Mouse (Mus musculus) ES-E14 (cell line): Measurements from ENCODE around the gene Ggcx. TPM values are rescaled to one million over a fixed set of nuclear protein-coding genes. Genes with fewer than 3 reads are reported as not detected.

Experiments
- DNase-seq: peaks from one replicate; pipeline ENCODE4 v3.0.0-alpha.2; 2013; ENCODE audit warnings: low read depth, low spot score
- H3K27ac ChIP-seq: 2 replicates; pipeline ENCODE4 v1.5.1; 2012; ENCODE audit warnings: low read depth, mild to moderate bottlenecking, low read length, moderate library complexity, mixed read lengths; ENCODE audit not compliant: poor library complexity, insufficient read depth, severe bottlenecking
- H3K36me3 ChIP-seq: 2 replicates; pipeline ENCODE4 v1.6.1; 2012; ENCODE audit warnings: mild to moderate bottlenecking, low read length, moderate library complexity, mixed read lengths; ENCODE audit not compliant: control insufficient read depth, poor library complexity, insufficient read depth, severe bottlenecking
- H3K4me1 ChIP-seq, 2 experiments: fragments of 150-350 bp in 1 of 2; sonication (generic) in 1 of 2; 2 replicates each; pipeline ENCODE4 v1.6.1; 2012; ENCODE audit warnings: low read length in 2 of 2, mild to moderate bottlenecking in 1 of 2, mixed read lengths in 1 of 2; ENCODE audit not compliant: control insufficient read depth in 2 of 2, insufficient read depth in 2 of 2, poor library complexity in 1 of 2
- H3K4me3 ChIP-seq, 2 experiments: fragments of 150-350 bp in 1 of 2; sonication (generic) in 1 of 2; 2 replicates each; pipeline ENCODE4 v1.5.1; 2012; ENCODE audit warnings: low read length in 2 of 2, low read depth in 1 of 2, mild to moderate bottlenecking in 1 of 2, mixed read lengths in 1 of 2; ENCODE audit not compliant: insufficient read depth in 1 of 2, poor library complexity in 1 of 2, severe bottlenecking in 1 of 2
- H3K9ac ChIP-seq: 2 replicates; pipeline ENCODE4 v1.6.1; 2012; ENCODE audit warnings: low read depth, mild to moderate bottlenecking, low read length, mixed read lengths; ENCODE audit not compliant: poor library complexity, insufficient read depth, severe bottlenecking
- H3K9me3 ChIP-seq: fragments of 150-350 bp; sonication (generic); 2 replicates; pipeline ENCODE4 v1.6.1; 2012; ENCODE audit warnings: low read depth, mild to moderate bottlenecking, low read length; ENCODE audit not compliant: control insufficient read depth, insufficient read depth
- CHD2 ChIP-seq: IDR thresholded peaks from 2 replicates; pipeline ENCODE4 v1.6.1; 2014; ENCODE audit warnings: mild to moderate bottlenecking, low read depth, low read length, inconsistent platforms
- HCFC1 ChIP-seq: IDR thresholded peaks from 2 replicates; pipeline ENCODE4 v1.6.1; 2012; ENCODE audit warnings: low read length, inconsistent platforms, borderline replicate concordance; ENCODE audit not compliant: insufficient read depth
- MAFK ChIP-seq: IDR thresholded peaks from 2 replicates; pipeline ENCODE4 v1.6.1; 2014; ENCODE audit warnings: mild to moderate bottlenecking, low read depth, low read length, inconsistent platforms; ENCODE audit not compliant: insufficient read depth
- ZC3H11A ChIP-seq: IDR thresholded peaks from 2 replicates; pipeline ENCODE4 v1.6.1; 2012; ENCODE audit warnings: low read depth, mild to moderate bottlenecking, inconsistent platforms, low read length, borderline replicate concordance
- ZNF384 ChIP-seq: IDR thresholded peaks from 2 replicates; pipeline ENCODE4 v1.6.1; 2012; ENCODE audit warnings: low read depth, low read length, inconsistent platforms
- in situ Hi-C, 2 experiments: fragments of 600-800 bp; cut with MboI; formaldehyde crosslinking; loops; one replicate each; pipeline ENCODE4 v1.15.1; 2025; ENCODE audit warnings: low sequenced_read_pairs in 2 of 2, inconsistent platforms in 1 of 2; ENCODE audit not compliant: unreplicated experiment in 2 of 2
- total RNA-seq: library from RNA; depleted of rRNA; stranded (reverse); fragments of 300-350 nt; gene quantifications from 2 replicates; pipeline ENCODE4 v1.2.3, GENCODE M21; 2012

The Ggcx gene
- total RNA-seq, 1 experiment: 22.6 TPM

DNA sequence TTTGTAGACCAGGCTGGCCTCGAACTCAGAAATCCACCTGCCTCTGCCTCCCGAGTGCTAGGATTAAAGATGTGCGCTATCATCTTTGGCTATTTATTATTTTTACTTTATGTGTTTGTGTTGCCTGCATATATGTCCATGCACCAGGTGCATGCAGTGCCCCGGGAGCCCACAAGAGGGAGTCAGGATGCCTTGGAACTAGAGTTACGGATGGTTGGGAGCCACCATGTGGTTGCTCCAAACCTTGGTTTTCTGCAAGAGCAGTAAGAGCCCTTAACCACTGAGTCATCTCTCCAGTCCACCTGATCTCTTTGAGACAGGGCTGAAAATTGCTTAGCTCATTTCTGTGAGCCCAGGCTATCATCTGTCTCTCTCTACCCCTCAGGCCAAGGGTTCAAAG lies 7.0 kb upstream of the Ggcx start:
- in situ Hi-C loops: loop anchor here (25.0 kb wide), 1 partner anchor 430 kb away; no protein-coding TSS in a partner anchor
- TF ChIP-seq MAFK (peak; percentile 71), ZC3H11A (peak; percentile 82), HCFC1 (0 out of 2 replicates have a peak, but pooled peaks have one; percentile 38), CHD2 (no peak), ZNF384 (peak; percentile 61; the same call in 1 of the 2 replicates)
- Histone ChIP-seq H3K9me3 (no peaks in the 10 kb centered on the region), H3K4me1 (no peaks in the 10 kb centered on the region), H3K9ac (no peak overlapping the region), H3K4me3 (no peak overlapping the region), H3K36me3 (no peaks in the 10 kb centered on the region), H3K27ac (no peak overlapping the region)
- peak; percentile 89 for DNase-seq

DNA sequence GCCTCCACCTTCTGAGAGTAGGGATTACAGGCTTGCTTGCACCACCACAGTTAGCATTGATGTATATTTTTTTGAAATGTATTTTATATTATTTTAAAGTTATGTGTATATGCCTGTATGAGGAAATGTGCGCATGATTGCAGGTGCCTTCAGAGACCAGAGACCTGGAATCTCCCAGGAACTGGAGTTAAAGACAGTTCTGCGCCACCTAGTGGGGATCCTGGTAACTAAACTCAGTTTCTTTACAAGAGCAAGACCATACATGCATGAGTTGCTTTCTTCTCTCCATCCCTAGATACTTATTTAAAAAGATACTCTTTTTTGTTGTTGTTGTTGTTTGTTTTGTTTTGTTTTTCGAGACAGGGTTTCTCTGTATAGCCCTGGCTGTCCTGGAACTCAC lies 4.5 kb upstream of the Ggcx start:
- peak; percentile 86 for DNase-seq
- Histone ChIP-seq H3K9me3 (no peaks in the 10 kb centered on the region), H3K4me1 (no peaks in the 10 kb centered on the region), H3K9ac (no peak overlapping the region), H3K27ac (no peak overlapping the region), H3K4me3 (no peak overlapping the region), H3K36me3 (no peaks in the 10 kb centered on the region)
- in situ Hi-C loops: loop anchor here (25.0 kb wide), 1 partner anchor 428 kb away; no protein-coding TSS in a partner anchor
- TF ChIP-seq ZC3H11A (no peak), HCFC1 (no peak), MAFK (no peak)

DNA sequence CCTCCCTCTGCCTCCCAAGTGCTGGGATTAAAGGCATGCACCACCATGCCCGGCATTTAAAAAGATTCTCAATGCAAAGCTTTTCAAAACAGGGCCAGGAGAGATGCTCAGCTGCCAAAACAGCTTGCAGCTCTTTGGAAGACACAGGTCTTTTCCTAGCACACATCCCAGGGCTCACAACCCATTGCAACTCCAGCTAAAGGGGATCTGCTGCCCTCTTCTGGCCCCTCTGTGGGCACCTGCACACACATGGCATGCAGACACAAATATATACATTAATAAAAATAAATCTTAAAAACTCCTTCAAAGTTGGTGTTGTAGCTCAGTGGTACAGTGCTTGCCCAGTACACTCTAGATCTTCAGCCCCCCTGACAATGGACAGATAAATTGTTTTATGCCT lies 4.1 kb upstream of the Ggcx start:
- in situ Hi-C loops: loop anchor here (25.0 kb wide), 1 partner anchor 427 kb away; no protein-coding TSS in a partner anchor
- Histone ChIP-seq H3K4me3 (no peak overlapping the region), H3K9me3 (no peaks in the 10 kb centered on the region), H3K27ac (no peak overlapping the region), H3K9ac (no peak overlapping the region), H3K36me3 (no peaks in the 10 kb centered on the region), H3K4me1 (no peaks in the 10 kb centered on the region)
- DNase-seq: no peak
- TF ChIP-seq MAFK (no peak), ZC3H11A (no peak), ZNF384 (no peak)

DNA sequence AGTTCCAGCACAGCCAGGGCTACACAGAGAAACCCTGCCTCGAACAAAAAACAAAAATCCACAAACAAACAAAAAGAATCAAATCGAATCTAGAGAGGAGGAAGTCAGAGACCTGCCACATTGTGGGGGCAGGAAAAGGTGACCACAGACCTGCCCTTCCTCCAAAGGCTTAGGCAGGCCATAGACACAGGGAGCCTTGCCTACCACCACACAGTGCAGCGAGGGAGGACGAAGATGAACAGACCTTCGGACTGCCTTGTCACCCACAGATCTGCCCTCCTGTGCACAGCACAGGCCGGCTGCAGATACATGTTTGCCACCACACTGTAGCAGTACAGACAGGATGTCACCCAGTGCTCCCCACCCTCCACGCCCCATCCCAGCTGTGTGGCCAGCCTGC lies 3.6 kb upstream of the Ggcx start:
- Histone ChIP-seq H3K4me1 (no peaks in the 10 kb centered on the region), H3K4me3 (no peak overlapping the region), H3K9me3 (no peaks in the 10 kb centered on the region), H3K36me3 (no peaks in the 10 kb centered on the region), H3K27ac (no peak overlapping the region), H3K9ac (no peak overlapping the region)
- no peak for TF ChIP-seq ZNF384
- TF ChIP-seq MAFK: no peak
- no peak for TF ChIP-seq ZC3H11A
- TF ChIP-seq HCFC1: no peak
- no peak for TF ChIP-seq CHD2
- in situ Hi-C loops: loop anchor here (25.0 kb wide), 1 partner anchor 427 kb away; no protein-coding TSS in a partner anchor
- no peak for DNase-seq

DNA sequence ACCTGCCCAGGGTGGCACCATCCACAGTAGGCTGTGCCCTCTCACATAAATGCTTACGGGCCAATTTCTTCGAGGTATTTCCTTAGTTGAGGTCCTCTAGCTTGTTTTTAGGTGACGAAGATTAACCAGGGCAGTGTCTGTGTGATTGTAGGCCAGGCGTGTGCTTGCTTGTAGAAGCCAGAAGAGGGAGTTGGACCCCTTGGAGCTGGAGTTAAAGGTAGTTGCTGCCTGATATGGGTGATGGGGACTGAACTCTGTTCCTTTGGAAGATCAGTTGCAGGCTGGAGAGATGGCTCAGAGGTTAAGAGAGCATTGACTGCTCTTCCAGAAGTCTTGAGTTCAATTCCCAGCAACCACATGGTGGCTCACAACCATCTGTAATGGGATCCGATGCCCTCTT lies 1.1 kb downstream of the Ggcx start:
- Histone ChIP-seq H3K9ac (no peak overlapping the region), H3K4me3 (no peak overlapping the region), H3K36me3 (peaks cover 2% of the 10 kb centered on the region; the same call in 1 of the 2 replicates), H3K27ac (no peak overlapping the region), H3K4me1 (no peaks in the 10 kb centered on the region), H3K9me3 (no peaks in the 10 kb centered on the region)
- in situ Hi-C loops: loop anchor here (25.0 kb wide), 1 partner anchor 422 kb away; no protein-coding TSS in a partner anchor
- no peak for DNase-seq
- TF ChIP-seq CHD2 (no peak), ZNF384 (no peak), ZC3H11A (no peak), HCFC1 (no peak)
